Mouse (Mus musculus): Measurements from ENCODE around the gene Prickle4.
A peak's percentile ranks its signal among the peaks of the same experiment; 100 is the strongest.

The Prickle4 gene

GRCm38 (mm10) chr17:47706196-47706595 is 11.7 kb upstream of the Prickle4 start:
- no peak for DNase-seq (ENCODE audit: extremely low spot score)

DNA sequence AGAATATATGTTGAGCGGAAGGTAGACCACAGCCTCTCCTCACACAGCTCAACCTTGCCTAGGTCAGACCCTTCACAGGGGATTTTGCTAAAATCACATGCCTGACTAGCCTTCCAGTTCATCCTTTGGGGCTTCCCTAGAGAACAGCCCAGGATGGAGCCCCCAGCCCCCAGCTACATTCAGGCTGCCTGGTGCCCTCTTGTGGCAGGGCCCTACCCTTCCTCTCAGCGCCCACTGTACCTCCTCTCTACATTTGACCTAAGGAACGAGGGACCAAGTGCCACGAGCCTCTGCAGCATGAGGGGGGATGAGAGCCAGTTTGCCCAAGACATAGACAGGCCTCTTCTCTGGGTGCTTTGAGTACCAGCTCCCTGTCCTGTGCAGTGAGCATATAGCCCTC is 10.2 kb upstream of the Prickle4 start:
- DNase-seq (ENCODE audit: extremely low spot score), result no peak

GRCm38 (mm10) chr17:47703556-47703955 is 9.0 kb upstream of the Prickle4 start:
- DNase-seq (ENCODE audit: extremely low spot score), result peak; percentile 40

DNA sequence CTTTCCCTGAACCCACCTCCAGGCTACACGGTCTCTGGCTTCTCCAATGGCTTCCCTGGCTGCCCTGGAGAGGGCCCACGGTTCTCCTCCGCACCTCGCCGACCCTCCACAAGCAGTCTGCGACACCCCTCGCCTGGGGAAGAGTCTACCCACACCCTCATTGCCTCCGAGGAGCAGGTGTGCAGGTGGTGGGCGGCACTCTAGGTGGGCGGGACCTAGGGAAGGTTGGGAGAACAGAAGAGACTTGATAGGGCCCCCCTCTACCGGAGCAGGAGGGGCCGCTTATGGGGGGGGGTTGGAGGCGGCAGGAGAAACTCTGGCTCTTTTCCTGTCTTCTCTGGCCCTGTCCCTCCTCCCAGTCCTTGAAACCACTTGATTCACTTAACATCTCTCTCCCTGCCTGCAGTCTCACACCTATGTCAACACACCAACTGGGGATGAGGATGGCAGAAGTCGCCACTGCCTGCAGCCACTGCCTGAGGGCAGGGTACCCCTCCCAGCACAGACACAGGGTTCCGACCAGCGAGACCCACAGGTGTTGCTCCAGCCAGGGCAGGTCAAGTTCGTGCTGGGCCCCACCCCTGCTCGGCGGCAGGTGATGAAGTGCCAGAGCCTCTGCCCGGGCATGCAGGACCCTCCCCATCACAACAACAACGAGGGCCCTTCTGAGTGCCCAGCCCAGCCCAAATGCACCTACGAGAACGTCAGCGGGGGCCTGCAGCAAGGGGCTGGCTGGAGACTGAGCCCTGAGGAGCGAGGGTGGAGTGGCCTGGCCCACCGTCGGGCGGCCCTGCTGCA is 8.2 kb upstream of the Prickle4 start:
- DNase-seq (ENCODE audit: extremely low spot score), result no peak

- DNase-seq (ENCODE audit: extremely low spot score), result no peak
Observed at GRCm38 (mm10) chr17:47701793-47702192, 7.3 kb upstream of the Prickle4 start.

DNA sequence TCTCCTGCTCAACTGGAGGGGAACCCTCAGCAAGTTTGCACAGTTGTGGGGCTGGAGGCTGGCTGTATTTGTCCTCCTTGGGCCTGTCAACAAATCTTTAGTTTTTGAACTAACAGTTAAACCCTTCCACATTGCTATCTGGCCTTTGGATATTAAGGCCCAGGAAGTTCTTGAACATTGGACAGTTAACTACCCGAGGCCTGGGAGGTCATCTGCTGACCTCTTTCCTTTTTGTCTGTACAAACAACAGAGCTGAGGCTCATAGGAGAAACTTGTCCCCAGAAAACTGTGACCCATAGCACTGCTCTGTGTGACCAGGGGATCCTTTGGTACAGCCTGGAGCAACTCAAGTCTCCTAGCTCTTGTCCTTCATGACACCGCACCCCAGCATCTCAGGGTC is 4.5 kb upstream of the Prickle4 start:
- no peak for DNase-seq (ENCODE audit: extremely low spot score)

DNA sequence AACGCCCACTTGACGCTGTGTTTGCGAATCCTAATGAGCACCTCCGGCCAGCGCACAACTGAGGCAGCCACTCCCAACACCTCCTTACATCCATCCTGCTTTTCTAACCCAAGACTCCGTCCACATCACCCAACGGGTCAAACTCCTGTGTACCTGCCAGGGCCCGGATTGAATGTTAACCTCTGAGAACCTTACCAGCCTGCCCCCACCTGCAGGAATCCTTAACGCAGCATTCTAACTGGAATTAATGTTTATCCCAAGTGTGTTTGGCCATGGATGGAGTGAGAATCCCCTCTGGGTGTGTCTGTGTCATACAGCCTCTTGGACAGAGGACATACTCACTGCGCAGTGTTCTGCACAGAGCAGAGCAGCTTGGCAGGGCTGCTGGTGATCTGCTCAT is 3.6 kb upstream of the Prickle4 start:
- DNase-seq (ENCODE audit: extremely low spot score), result no peak

- no peak for DNase-seq (ENCODE audit: extremely low spot score)
Observed at GRCm38 (mm10) chr17:47695337-47695710, 788 bp upstream of the Prickle4 start.

- DNase-seq (ENCODE audit: extremely low spot score), result no peak
Observed at GRCm38 (mm10) chr17:47694442-47694502, 264 bp downstream of the Prickle4 start, which contains the start of gene Gm21981. TSS of gene Gm21981 (minus strand) at chr17:47694455.

DNA sequence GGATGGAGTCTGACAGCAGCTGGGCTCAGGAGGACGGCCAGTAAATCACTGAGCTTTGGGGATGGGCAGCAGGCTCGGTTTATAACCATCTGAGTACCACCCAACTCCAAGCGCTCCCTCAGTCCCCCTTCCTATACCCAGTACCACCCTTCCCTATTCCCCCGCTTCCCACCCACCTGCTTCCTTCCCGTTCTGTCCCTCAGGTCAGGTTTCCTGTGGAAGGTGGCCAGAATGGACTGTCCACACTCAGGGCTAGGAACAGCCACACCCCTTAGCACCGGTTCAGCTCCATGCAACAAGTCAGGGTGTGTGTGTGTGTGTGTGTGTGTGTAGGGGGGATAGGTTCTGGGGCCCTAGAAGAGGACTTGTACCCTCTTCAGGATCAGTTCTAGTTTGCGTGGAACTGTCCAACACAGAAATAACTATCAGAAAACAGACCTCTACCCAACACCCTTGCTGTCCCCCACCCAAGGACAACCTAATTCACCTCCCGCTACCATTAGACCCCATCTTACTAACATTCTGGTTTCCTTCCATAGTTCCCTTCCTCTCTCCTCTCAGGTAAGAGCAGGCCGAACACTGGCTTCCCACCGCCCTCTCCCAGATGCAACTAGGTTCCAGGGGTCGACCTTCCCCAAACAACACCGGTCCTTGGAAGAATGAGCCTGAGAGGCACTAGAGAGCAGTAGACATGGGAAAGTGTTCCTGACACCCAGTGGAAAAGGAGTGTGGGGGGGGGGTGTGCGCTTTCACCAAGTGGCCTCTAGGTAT is 680 bp downstream of the Prickle4 start:
- no peak for DNase-seq (ENCODE audit: extremely low spot score)

- DNase-seq (ENCODE audit: extremely low spot score), result no peak
Observed at GRCm38 (mm10) chr17:47691650-47692049, 2.9 kb downstream of the Prickle4 start.

DNA sequence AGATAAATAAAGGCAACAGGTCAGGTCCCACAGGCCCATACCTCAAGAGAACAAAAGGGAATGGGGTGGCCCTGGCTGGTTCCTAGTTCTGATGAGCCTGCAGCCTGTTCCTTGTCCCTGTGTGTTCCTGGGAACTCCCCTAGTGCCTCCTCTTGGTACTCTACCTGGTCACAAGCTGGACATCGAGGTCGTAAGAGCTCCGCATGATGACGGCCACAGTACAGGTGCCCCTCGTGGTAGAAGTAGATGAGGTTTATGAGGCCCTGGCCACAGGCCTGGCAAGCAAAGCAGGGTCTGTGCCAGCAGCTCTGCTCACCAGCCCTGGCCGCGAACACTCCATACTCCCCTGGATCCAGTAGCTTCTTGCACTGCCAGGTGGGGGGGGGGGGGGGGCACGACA is 4.6 kb downstream of the Prickle4 start:
- no peak for DNase-seq (ENCODE audit: extremely low spot score)

GRCm38 (mm10) chr17:47688608-47689575 is 5.6 kb downstream of the Prickle4 start, which contains the start of gene Frs3:
TSS of gene Frs3 (plus strand) at chr17:47689030.
- peak; percentile 77 for DNase-seq (ENCODE audit: extremely low spot score)

- DNase-seq (ENCODE audit: extremely low spot score), result no peak
Observed at GRCm38 (mm10) chr17:47688344-47688607, 6.3 kb downstream of the Prickle4 start, which contains the start of gene Tomm6. TSS of gene Tomm6 (minus strand) at chr17:47688386.

DNA sequence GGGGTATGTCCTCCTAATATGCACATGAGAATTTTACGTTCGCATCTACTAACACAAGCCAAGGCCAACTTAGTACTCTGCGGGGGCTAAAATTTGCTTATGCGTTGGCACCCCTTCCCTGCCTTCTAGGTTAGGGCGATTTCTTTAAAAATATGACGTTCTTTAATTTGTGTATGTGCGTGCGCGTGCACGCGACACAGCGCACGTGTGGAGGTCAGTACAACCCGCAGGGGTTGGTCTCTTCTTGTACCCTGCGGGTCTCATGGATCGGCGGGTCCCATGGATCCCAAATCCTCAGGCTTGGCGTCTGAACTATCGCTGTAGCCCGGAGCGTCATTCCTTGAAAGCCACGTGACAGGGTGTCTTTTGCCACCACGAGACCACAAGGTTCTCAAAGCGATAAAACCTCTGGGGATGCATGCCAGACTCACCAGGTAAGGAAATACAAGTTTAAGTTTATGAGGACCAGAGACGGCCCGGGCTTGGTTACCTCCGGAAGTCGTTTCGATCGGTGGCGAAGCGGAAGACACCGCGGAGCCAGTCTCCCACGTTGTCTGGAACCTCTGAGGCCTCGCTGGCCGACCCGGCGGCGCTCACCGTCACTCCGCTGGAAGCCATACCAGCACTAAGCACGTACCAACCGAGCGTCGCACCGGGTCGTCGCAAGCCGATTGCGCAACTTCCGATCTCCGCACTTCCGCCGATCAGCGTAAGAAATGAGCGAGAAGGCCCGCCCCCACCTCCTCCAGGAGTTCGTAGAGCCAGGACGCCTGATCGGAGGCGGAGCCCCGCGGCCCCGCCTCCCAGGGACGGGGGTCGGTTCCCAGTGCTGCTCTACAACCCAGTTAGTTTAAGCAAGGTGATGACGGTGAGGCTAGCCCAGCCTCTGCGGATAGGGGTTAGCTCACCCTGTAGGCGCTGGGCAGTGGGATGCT is 6.9 kb downstream of the Prickle4 start:
- peak; percentile 92 for DNase-seq (ENCODE audit: extremely low spot score)

- no peak for DNase-seq (ENCODE audit: extremely low spot score)
Observed at GRCm38 (mm10) chr17:47682836-47683235, 11.7 kb downstream of the Prickle4 start.

- no peak for DNase-seq (ENCODE audit: extremely low spot score)
Observed at GRCm38 (mm10) chr17:47678702-47679101, 15.8 kb downstream of the Prickle4 start.

DNA sequence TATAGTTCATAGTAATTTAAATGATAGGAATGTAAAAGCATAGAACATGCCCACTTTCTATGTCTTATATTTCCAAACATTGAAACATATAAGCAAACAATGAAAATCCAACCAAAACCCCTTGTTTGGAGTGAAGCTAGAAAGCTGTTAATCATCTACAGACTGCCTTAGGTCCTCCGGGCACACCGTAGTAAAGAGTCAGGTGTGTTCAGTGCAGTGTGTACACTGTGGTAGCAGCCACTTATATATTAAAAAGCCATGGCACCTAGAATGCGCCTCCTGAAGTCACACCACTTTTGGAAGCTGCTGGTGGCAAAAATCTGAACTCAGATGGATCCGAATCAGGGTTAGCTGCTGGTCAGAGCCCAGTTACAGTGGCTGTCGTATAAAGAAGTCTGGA is 16.3 kb downstream of the Prickle4 start:
- no peak for DNase-seq (ENCODE audit: extremely low spot score)

DNA sequence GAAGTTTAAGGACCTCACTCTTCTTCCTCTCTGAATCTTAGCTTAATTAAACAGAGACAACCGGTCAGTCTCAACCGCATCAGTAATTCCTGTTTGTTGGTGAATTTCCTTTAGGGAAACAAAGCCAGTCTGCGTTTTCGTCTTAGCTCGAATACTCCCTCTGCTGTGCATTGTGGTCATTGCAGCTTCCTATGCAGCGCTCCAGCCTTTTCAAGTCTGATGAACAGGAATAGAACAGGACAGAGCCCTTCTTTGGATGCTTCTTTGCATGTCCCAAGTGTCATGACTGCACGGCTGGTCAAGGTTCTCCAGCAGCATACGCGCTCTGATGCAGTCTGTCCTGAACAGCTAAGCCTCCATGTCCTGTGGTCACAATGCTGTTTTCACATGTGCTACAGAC is 18.0 kb downstream of the Prickle4 start:
- peak; percentile 76 for DNase-seq (ENCODE audit: extremely low spot score)

GRCm38 (mm10) chr17:47672311-47673111 is 22.0 kb downstream of the Prickle4 start:
- DNase-seq (ENCODE audit: extremely low spot score), result peak; percentile 62

DNA sequence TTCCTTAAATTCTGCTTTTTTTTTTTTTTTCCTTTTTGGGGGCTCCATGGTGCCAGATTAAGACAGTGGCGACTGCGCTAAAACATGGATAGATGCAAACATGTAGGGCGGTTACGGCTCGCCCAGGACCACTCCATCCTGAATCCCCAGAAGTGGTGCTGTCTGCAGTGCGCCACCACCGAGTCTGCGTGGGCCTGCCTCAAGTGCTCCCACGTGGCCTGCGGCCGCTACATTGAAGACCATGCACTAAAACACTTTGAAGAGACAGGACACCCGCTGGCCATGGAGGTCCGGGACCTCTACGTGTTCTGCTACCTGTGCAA is 22.6 kb downstream of the Prickle4 start:
- DNase-seq (ENCODE audit: extremely low spot score), result no peak

Data from embryo, embryonic 9.5 days (tissue).